Mouse (Mus musculus): ENCODE data around the gene Pdlim5.

Pdlim5 gene

DNA sequence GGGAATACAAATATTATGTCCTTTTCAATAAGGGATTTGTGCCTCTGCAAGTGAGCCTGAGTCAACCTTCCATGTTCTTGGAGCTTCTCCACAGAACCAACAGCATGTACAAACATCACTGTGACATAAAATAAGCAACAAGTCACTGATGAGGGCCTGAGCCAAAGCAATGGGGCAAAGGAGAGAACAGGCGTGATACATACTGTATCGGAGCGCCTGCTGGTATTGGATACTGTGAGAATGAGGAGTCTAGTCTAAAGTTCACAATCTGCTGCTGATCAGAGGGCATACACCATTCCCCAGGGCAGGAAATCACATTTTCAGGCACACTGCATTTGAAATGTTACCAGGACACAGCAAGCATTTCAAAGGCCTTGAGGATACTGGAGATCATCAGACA lies 119.0 kb downstream of the Pdlim5 start:
- DNase-seq (ENCODE audit: low spot score in 2 of 2): no peak

DNA sequence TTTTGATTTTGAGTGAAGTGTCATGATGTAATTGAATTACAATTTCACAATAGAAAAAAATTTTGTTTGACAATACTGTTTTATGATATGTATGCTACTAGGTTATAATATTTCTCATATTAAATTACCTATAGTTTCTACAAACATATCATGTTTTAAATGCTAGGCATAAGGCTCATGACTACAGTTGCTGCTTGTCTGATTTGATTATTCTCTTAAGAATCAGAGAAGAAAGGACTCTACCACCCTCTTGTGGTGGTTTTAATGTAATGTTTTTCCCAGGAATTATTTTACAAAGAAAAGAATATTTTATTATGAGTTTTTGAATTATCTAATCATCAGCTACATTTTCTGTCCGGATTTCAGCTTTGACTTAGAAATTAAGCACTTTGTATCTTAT lies 120.5 kb downstream of the Pdlim5 start:
- DNase-seq (ENCODE audit: low spot score in 2 of 2): no peak

GRCm38 (mm10) chr3:142274451-142274850 lies 121.0 kb downstream of the Pdlim5 start:
- DNase-seq (ENCODE audit: low spot score in 2 of 2): no peak

GRCm38 (mm10) chr3:142273265-142273664 lies 122.2 kb downstream of the Pdlim5 start:
- DNase-seq (ENCODE audit: low spot score in 2 of 2): no peak

- DNase-seq (ENCODE audit: low spot score in 2 of 2): no peak
These were observed 139.1 kb downstream of the Pdlim5 start for GRCm38 (mm10) chr3:142256371-142256770.

DNA sequence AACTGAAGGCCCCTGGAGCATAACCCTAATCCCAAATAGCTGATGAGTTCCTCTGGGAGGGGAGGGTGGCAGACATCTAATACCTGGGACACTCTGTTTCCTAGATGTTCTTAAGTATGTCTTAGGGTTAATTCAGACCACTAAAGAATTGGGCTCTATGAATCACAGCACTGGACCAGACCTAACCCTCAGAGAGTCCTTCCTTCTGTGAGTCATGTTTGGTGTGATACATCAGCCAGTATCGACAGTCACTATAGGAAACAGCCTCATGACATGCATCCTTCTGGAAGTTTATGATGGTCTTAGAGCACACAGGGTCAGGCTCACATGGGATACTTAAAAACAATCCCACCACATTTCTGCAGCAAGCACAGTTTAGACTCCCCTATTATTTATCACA lies 143.4 kb downstream of the Pdlim5 start:
- DNase-seq (ENCODE audit: low spot score in 2 of 2): no peak

- DNase-seq (ENCODE audit: low spot score in 2 of 2): no peak
These were observed 146.0 kb downstream of the Pdlim5 start for GRCm38 (mm10) chr3:142249458-142249857.

DNA sequence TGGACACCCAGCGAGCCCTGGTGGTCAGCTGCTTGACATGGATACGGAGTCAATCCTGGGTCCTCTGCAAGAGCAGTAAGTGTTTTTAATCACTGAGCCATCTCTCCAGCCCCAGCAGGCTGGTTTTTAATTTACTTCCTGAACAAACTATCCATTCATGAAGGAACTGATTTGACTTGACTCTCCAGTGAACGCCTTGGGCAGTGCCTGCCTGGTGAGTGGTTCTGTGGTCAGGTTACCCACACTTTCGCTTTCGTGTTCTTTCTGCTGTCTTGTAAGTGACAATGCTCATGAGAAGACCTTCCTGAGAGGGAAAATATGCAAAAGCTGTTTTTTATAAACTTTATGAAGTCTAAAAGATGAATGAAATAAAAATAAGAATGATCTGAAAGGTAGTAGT lies 152.2 kb downstream of the Pdlim5 start:
- no peak for DNase-seq (ENCODE audit: low spot score in 2 of 2)

DNA sequence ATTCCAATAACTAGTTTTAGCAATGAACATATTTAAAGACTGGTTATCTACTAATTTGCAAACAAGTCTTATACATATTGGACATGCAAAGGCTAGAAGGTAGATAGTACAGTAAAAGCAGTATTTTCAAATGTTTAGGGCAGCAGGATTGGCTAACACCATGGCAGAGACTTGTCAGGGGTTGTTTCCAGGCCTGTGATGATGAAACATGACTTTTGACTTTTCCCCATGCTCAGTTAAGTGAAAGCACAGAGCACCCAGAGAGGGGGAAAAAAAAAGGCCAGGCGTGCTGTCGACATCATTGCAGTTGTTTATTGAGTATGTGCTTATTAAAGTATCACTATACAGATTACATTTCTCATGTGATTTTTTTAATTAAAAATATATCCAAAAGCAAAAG lies 156.2 kb downstream of the Pdlim5 start:
- no peak for DNase-seq (ENCODE audit: low spot score in 2 of 2)

- DNase-seq (ENCODE audit: low spot score in 2 of 2): no peak
These were observed 157.0 kb downstream of the Pdlim5 start for GRCm38 (mm10) chr3:142238260-142239046.

DNA sequence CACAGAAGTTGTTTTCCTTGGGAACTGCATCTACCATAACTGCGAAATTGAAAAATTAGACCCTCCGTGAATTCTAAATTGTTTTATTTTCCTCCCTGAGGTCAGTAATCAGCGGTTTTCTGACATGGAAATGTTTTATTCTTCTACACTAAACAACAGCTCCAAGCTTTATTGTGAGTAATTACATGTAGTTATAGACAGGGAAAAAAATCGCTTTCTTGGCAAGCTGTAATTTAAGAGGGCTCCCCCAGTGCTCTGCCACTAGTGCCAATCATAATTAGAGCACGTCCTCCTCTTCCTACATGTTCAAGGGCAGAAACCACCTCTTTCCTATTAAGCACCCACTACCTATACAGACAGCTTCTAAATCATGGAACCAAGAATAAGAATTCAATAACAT lies 157.9 kb downstream of the Pdlim5 start:
- no peak for DNase-seq (ENCODE audit: low spot score in 2 of 2)

GRCm38 (mm10) chr3:142233606-142234465 lies 161.7 kb downstream of the Pdlim5 start:
- no peak for DNase-seq (ENCODE audit: low spot score in 2 of 2)

DNA sequence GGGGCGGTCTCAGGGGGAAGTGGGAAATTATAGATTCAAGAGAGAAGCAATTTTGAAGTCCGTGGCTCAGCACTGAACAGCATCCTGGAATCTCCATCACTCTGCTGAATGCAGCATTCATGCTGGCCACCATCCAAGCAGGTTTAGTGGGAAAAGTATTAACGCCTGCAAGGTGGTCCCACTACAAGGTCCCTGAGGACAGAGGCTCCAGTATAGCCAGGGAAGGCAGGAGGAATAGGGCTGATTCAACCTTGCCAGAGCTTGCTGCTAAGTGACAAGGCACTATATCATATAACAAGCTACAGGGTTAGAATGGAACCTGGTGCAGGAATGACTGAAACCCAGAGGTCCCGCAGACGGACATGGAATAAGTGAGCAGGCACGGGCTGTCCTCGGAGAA lies 166.8 kb downstream of the Pdlim5 start:
- DNase-seq (ENCODE audit: low spot score in 2 of 2): no peak

GRCm38 (mm10) chr3:142222471-142223103 lies 172.9 kb downstream of the Pdlim5 start:
- DNase-seq (ENCODE audit: low spot score in 2 of 2): no peak

- no peak for DNase-seq (ENCODE audit: low spot score in 2 of 2)
These were observed 175.6 kb downstream of the Pdlim5 start for GRCm38 (mm10) chr3:142219910-142220309.

GRCm38 (mm10) chr3:142212821-142213220 lies 182.7 kb downstream of the Pdlim5 start:
- no peak for DNase-seq (ENCODE audit: low spot score in 2 of 2)

GRCm38 (mm10) chr3:142212186-142212585 lies 183.3 kb downstream of the Pdlim5 start:
- no peak for DNase-seq (ENCODE audit: low spot score in 2 of 2)

DNA sequence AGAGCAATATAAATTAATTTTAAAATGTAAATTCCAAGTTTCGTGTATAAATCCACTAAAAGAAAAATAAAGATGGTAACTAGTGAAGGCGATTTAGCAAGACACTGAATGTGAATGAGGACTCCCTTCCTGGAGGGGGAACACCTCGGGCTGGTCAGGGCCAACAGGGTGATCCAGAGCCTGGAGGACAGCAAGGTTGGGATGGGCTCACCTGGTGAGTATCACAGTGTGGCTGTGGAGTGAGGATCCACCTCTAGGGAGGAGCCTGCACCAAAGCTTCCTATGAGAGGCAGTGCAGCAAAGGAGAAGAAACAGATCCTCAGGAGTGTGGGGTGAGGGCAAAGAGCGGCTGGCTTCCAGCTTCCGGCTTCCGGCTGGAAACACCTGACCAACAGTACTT lies 185.5 kb downstream of the Pdlim5 start:
- DNase-seq (ENCODE audit: low spot score in 2 of 2): no peak

- no peak for DNase-seq (ENCODE audit: low spot score in 2 of 2)
These were observed 186.4 kb downstream of the Pdlim5 start for GRCm38 (mm10) chr3:142209057-142209456.

GRCm38 (mm10) chr3:142207488-142207887 lies 188.0 kb downstream of the Pdlim5 start:
- no peak for DNase-seq (ENCODE audit: low spot score in 2 of 2)

- DNase-seq (ENCODE audit: low spot score in 2 of 2): no peak
These were observed 189.2 kb downstream of the Pdlim5 start for GRCm38 (mm10) chr3:142206316-142206715.

GRCm38 (mm10) chr3:142196142-142196541 lies 199.4 kb downstream of the Pdlim5 start:
- DNase-seq (ENCODE audit: low spot score in 2 of 2): no peak

Data from urinary bladder, adult 18-20 months (tissue).